Mouse (Mus musculus): ENCODE data around the gene Tmed5. TPM values are rescaled to one million over a fixed set of nuclear protein-coding genes. Genes with fewer than 3 reads are reported as not detected.

Gene Tmed5
- polyA plus RNA-seq, 1 experiment = 5.1 TPM

DNA sequence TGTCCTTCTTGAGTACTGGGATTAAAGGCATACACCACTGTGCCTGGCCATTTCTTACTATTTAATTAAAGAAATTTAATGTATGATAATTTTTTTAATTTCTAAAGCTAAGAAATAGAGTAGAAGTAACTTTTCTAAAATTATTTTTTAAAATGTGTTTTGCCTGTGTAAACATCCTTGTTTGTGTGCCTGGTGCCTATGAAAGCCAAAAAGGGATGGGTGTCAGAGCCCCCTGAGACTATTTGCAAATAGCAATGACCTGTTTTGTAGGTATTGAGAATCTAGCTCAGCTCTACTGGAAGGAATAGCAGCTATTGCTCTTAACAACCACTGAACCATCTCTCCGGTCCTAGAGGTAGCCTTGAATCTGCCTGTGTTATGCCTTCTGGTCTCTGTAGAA, 60.1 kb downstream of the Tmed5 start:
- 92% methylated on average over 1 of the region's 1 CpGs for WGBS
- Histone ChIP-seq H3K27ac (ENCODE audit: control insufficient read depth, insufficient read depth, low read depth, low read length, poor library complexity) (no peak overlapping the region), H3K4me3 (replicated peaks; ENCODE audit: control insufficient read depth, low read depth, low read length) (no peak overlapping the region), H3K4me1 (ENCODE audit: control insufficient read depth, insufficient read depth, low read length) (no peaks in the 10 kb centered on the region; the same call in 1 of the 2 replicates)
- TF ChIP-seq CTCF (IDR thresholded peaks at IDR 0.05; ENCODE audit: control insufficient read depth, insufficient read depth, low read length) = no peak
- no peak for TF ChIP-seq POLR2A (IDR thresholded peaks at IDR 0.05; ENCODE audit: borderline replicate concordance, control insufficient read depth, low read depth, low read length)

DNA sequence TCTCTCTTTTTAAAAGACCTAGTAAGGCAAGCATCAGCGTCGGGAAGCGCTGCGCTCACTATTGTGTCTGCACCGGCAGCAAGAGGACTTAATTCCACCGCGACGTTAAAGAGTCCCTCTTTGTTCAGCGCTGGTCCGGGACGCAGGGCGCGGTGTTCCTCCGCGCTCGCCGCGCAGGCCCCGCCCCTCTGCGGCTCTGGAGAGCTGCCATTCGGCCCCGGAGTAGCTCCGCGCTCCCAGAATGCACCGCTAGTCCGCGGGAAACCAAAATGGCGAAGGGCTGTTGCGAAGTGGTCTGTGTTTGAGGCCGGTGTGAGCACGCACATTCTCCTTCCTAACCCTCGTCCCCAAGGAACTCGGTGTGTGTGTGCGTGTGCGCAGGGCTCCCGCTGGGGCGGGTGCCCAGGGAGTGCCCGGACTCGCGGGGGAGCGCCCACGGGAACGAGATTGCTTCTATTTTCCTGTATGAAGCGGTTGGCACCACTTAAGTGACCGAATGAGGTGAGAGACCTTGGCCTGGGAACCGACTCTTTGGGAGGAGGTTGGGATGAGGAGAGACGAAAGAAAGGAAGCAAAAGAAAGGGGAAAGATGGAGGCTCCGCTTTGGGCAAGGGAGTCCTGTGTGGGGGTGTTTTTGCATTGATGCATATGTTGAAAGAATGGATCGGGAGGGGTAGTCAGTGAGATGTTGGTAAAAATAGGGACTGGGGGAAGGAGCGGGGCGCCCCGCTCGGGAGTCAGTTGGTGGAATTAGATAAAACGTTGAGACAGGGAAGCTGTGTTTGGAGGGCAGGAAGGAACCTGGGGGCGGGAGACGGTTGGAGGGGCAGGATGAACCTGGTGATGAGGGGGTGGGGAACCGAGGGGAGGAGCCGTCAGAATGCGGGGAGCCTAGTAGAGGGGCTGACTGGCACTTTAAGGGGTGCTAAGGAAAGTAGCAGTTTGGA, 66.7 kb downstream of the Tmed5 start, which contains the start of gene Mtf2:
Gene Mtf2, plus strand, starts transcription at position 210 of the 947 bp plus-strand sequence.
- Histone ChIP-seq H3K4me1 (ENCODE audit: control insufficient read depth, insufficient read depth, low read length) (no peaks in the 10 kb centered on the region), H3K4me3 (replicated peaks; ENCODE audit: control insufficient read depth, low read depth, low read length) (peak within 1 kb of the TSS; percentile 96), H3K27ac (ENCODE audit: control insufficient read depth, insufficient read depth, low read depth, low read length, poor library complexity) (peak within 1 kb of the TSS; percentile 73)
- under 1% methylated on average over 59 of the region's 59 CpGs for WGBS
- TF ChIP-seq POLR2A (IDR thresholded peaks at IDR 0.05; ENCODE audit: borderline replicate concordance, control insufficient read depth, low read depth, low read length) = peak; percentile 98
- peak; percentile 11; the same call in 1 of the 2 replicates for TF ChIP-seq CTCF (IDR thresholded peaks at IDR 0.05; ENCODE audit: control insufficient read depth, insufficient read depth, low read length)

GRCm38 (mm10) chr5:108060413-108060812, 72.0 kb downstream of the Tmed5 start:
- Histone ChIP-seq H3K4me3 (replicated peaks; ENCODE audit: control insufficient read depth, low read depth, low read length) (no peak overlapping the region), H3K27ac (ENCODE audit: control insufficient read depth, insufficient read depth, low read depth, low read length, poor library complexity) (no peak overlapping the region), H3K4me1 (ENCODE audit: control insufficient read depth, insufficient read depth, low read length) (no peaks in the 10 kb centered on the region)
- TF ChIP-seq CTCF (IDR thresholded peaks at IDR 0.05; ENCODE audit: control insufficient read depth, insufficient read depth, low read length) = no peak
- TF ChIP-seq POLR2A (IDR thresholded peaks at IDR 0.05; ENCODE audit: borderline replicate concordance, control insufficient read depth, low read depth, low read length) = no peak
- WGBS = 91% methylated on average over 9 of the region's 9 CpGs

Other genes with a start within 250 kb of the Tmed5 start
- 31.5 and 104 TPM in 2 replicates for gene Rpl5, start 232.1 kb downstream of the Tmed5 start, polyA plus RNA-seq (2011; ENCODE audit: insufficient read depth, insufficient read length, low replicate concordance, missing spikeins)
- 13.5 and 14.2 TPM in 2 replicates for gene Fam69a, start 145.5 kb downstream of the Tmed5 start, polyA plus RNA-seq (2011; ENCODE audit: insufficient read depth, insufficient read length, low replicate concordance, missing spikeins)
- gene Mtf2, start 66.9 kb downstream of the Tmed5 start, polyA plus RNA-seq (2011; ENCODE audit: insufficient read depth, insufficient read length, low replicate concordance, missing spikeins) = 15.4 and 30.0 TPM in 2 replicates
- 7.3 and 12.5 TPM in 2 replicates for gene Ccdc18, start 255 bp upstream of the Tmed5 start, polyA plus RNA-seq (2011; ENCODE audit: insufficient read depth, insufficient read length, low replicate concordance, missing spikeins)
- 8.2 and 12.2 TPM in 2 replicates for gene Dr1, start 136.3 kb upstream of the Tmed5 start, polyA plus RNA-seq (2011; ENCODE audit: insufficient read depth, insufficient read length, low replicate concordance, missing spikeins)
- 0.84 and 1.6 TPM in 2 replicates for gene Pigg, start 180.0 kb upstream of the Tmed5 start, polyA plus RNA-seq (2011; ENCODE audit: insufficient read depth, insufficient read length, low replicate concordance, missing spikeins)
- 1.4 and 3.5 TPM in 2 replicates for gene Gm42517, start 235.3 kb upstream of the Tmed5 start, polyA plus RNA-seq (2011; ENCODE audit: insufficient read depth, insufficient read length, low replicate concordance, missing spikeins)

Data from bone marrow, adult 2 months (tissue).